Mouse (Mus musculus) ES-E14 (cell line): ENCODE results near the gene Iqub.

Source experiments
- CHD2 ChIP-seq: IDR thresholded peaks from 2 replicates; pipeline ENCODE4 v1.6.1; 2014; ENCODE audit warnings: mild to moderate bottlenecking, low read depth, low read length, inconsistent platforms
- HCFC1 ChIP-seq: IDR thresholded peaks from 2 replicates; pipeline ENCODE4 v1.6.1; 2012; ENCODE audit warnings: low read length, inconsistent platforms, borderline replicate concordance; ENCODE audit not compliant: insufficient read depth
- MAFK ChIP-seq: IDR thresholded peaks from 2 replicates; pipeline ENCODE4 v1.6.1; 2014; ENCODE audit warnings: mild to moderate bottlenecking, low read depth, low read length, inconsistent platforms; ENCODE audit not compliant: insufficient read depth
- ZC3H11A ChIP-seq: IDR thresholded peaks from 2 replicates; pipeline ENCODE4 v1.6.1; 2012; ENCODE audit warnings: low read depth, mild to moderate bottlenecking, inconsistent platforms, low read length, borderline replicate concordance
- ZNF384 ChIP-seq: IDR thresholded peaks from 2 replicates; pipeline ENCODE4 v1.6.1; 2012; ENCODE audit warnings: low read depth, low read length, inconsistent platforms

DNA sequence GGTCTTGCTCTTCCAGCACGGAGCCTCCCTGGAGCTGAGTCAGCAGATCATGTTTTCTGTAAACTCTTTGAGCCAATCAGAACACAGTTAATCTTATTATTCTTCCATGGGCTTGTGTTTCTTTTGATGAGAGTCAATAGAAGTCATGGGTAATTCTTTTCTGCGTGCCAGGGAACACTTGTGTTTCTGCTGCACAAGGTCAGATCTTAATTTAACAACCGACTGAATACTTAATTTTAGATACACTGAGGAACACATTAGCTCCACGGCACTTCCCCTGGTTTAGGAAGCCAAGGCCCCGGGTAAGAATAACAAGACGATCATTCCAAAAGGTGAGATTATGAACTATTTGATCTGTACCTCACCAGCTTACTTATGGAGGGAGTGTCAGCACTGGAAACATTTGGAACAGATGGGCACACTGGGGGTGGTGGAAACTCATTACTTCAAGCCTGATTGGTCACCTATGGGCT is 28.3 kb upstream of the Iqub start:
- no peak for TF ChIP-seq CHD2
- no peak for TF ChIP-seq ZNF384
- no peak for TF ChIP-seq ZC3H11A
- TF ChIP-seq HCFC1 = no peak
- TF ChIP-seq MAFK = peak; percentile 53; the same call in 1 of the 2 replicates
